14 mouse cellular contexts compared by ENCODE assay signal in genomic region chr6:14147370-14147769, GRCm38 (mm10).
"Had no signal": no experiment of that assay in that cellular context is flagged by ENCODE, and none has a peak within 500 bp of the region (broad histone marks: within the 10 kb centered on the region; RNA-seq: fewer than 3 reads in every experiment).

No protein-coding gene starts in this region.

- H3K27me3 ChIP-seq: limb, embryonic 13.5 days; neural tube, embryonic 15.5 days had no signal

- H3K9me3 ChIP-seq: limb, embryonic 13.5 days; midbrain, embryonic 10.5 days; neural tube, embryonic 15.5 days had no signal

- H3K4me3 ChIP-seq: limb, embryonic 13.5 days; midbrain, embryonic 10.5 days; myocyte; neural tube, embryonic 15.5 days had no signal

- H3K27ac ChIP-seq: limb, embryonic 13.5 days; liver, embryonic 14.5 days; midbrain, embryonic 10.5 days; neural tube, embryonic 15.5 days had no signal

- H3K9ac ChIP-seq: limb, embryonic 13.5 days; liver, embryonic 14.5 days; neural tube, embryonic 15.5 days had no signal

- DNase-seq: kidney, postnatal 14 days; left cerebral cortex, postnatal 4 days; lung, adult 2 months; lung, postnatal 4 days; midbrain, embryonic 14.5 days; right cerebral cortex, adult 18-20 months; right cerebral cortex, postnatal 25 days; thymus, postnatal 36 days had no signal

- H3K4me1 ChIP-seq: limb, embryonic 13.5 days; midbrain, embryonic 10.5 days; neural tube, embryonic 15.5 days had no signal

- H3K36me3 ChIP-seq: limb, embryonic 13.5 days; midbrain, embryonic 10.5 days; neural tube, embryonic 15.5 days had no signal

- ATAC-seq: lung, postnatal 0 days had no signal

- H3K4me2 ChIP-seq: limb, embryonic 13.5 days; neural tube, embryonic 15.5 days had no signal
